Mouse (Mus musculus) erythroblast, adult 5-6 weeks (primary cell): ENCODE data around the gene Chil1. TPM values are rescaled to one million over a fixed set of nuclear protein-coding genes. Genes with fewer than 3 reads are reported as not detected.

Source experiments
- total RNA-seq, 2 experiments: library from RNA; stranded (forward) in 1 of 2; stranded (reverse) in 1 of 2; fragments of 150-400 nt in 1 of 2; fragments of 200-764, 138-1000 nt in 1 of 2; gene quantifications; 2 replicates each; pipeline versions ENCODE4 v1.2.3 to v1.2.4; 2015 to 2017; ENCODE audit warnings: low replicate concordance in 2 of 2

Chil1 gene
- total RNA-seq, 2 experiments from 2014 or later, result 58.3 to 98.6 TPM

Other genes with a start within 250 kb of the Chil1 start
- not detected in 2 replicates for gene Fmod, start 144.9 kb upstream of the Chil1 start, total RNA-seq (2015; ENCODE audit: low replicate concordance)
- not detected in 2 replicates for gene Fmod, start 144.9 kb upstream of the Chil1 start, total RNA-seq (2017; ENCODE audit: low replicate concordance)
- 173 and 183 TPM in 2 replicates for gene Btg2, start 103.1 kb upstream of the Chil1 start, total RNA-seq (2015; ENCODE audit: low replicate concordance)
- gene Btg2, start 103.1 kb upstream of the Chil1 start, total RNA-seq (2017; ENCODE audit: low replicate concordance), result 354 and 411 TPM in 2 replicates
- 1.3 and 2.9 TPM in 2 replicates for gene Chit1, start 70.9 kb upstream of the Chil1 start, total RNA-seq (2015; ENCODE audit: low replicate concordance)
- 0.28 TPM in 1 of 2 replicates, not detected in the other for gene Chit1, start 70.9 kb upstream of the Chil1 start, total RNA-seq (2017; ENCODE audit: low replicate concordance)
- gene Mybph, start 11.3 kb downstream of the Chil1 start, total RNA-seq (2015; ENCODE audit: low replicate concordance), result not detected in 2 replicates
- not detected in 2 replicates for gene Mybph, start 11.3 kb downstream of the Chil1 start, total RNA-seq (2017; ENCODE audit: low replicate concordance)
- gene Adora1, start 53.3 kb downstream of the Chil1 start, total RNA-seq (2015; ENCODE audit: low replicate concordance), result not detected in 2 replicates
- gene Adora1, start 53.3 kb downstream of the Chil1 start, total RNA-seq (2017; ENCODE audit: low replicate concordance), result not detected in 2 replicates
- not detected in 2 replicates for gene Myog, start 107.8 kb downstream of the Chil1 start, total RNA-seq (2015; ENCODE audit: low replicate concordance)
- gene Myog, start 107.8 kb downstream of the Chil1 start, total RNA-seq (2017; ENCODE audit: low replicate concordance), result not detected in 2 replicates
- gene Ppfia4, start 150.8 kb downstream of the Chil1 start, total RNA-seq (2015; ENCODE audit: low replicate concordance), result 2.1 and 4.2 TPM in 2 replicates
- 2.8 and 3.8 TPM in 2 replicates for gene Ppfia4, start 150.8 kb downstream of the Chil1 start, total RNA-seq (2017; ENCODE audit: low replicate concordance)
- 38.2 and 40.5 TPM in 2 replicates for gene Tmem183a, start 179.8 kb downstream of the Chil1 start, total RNA-seq (2015; ENCODE audit: low replicate concordance)
- 54.1 and 54.4 TPM in 2 replicates for gene Tmem183a, start 179.8 kb downstream of the Chil1 start, total RNA-seq (2017; ENCODE audit: low replicate concordance)
- not detected in 2 replicates for gene 4933406M09Rik, start 203.8 kb downstream of the Chil1 start, total RNA-seq (2015; ENCODE audit: low replicate concordance)
- gene 4933406M09Rik, start 203.8 kb downstream of the Chil1 start, total RNA-seq (2017; ENCODE audit: low replicate concordance), result not detected in 2 replicates
- 31.8 and 39.6 TPM in 2 replicates for gene Cyb5r1, start 223.4 kb downstream of the Chil1 start, total RNA-seq (2015; ENCODE audit: low replicate concordance)
- gene Cyb5r1, start 223.4 kb downstream of the Chil1 start, total RNA-seq (2017; ENCODE audit: low replicate concordance), result 26.8 and 53.9 TPM in 2 replicates
- gene Adipor1, start 233.2 kb downstream of the Chil1 start, total RNA-seq (2015; ENCODE audit: low replicate concordance), result 432 and 436 TPM in 2 replicates
- 440 and 446 TPM in 2 replicates for gene Adipor1, start 233.2 kb downstream of the Chil1 start, total RNA-seq (2017; ENCODE audit: low replicate concordance)